In the genomic region with DNA sequence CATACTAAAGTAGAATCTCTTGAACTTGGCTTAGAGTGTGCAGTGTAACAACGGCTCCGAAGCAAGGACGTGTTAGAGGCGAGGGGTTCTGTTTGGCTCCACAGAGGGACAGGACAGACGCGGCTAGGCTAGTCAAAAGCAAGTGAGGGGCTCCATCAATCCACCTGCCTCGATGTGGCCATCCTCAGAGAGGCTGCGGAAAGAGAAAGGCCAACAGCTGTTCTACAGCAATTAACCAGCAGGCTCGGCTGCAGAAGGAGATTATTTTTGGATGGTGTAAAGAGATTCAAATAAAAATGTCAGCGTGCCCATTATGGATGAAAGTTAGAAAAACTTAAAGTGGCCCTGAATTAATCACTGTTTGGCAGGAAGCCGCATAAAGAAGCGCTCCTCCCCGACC, we compare ENCODE assay signal across 15 mouse cellular contexts.
DNase-seq lines count a peak whose midpoint lies in the region; ATAC-seq and TF ChIP-seq lines count a peak whose summit lies in the region.
"Had no signal": no experiment of that assay in that cellular context is flagged by ENCODE, and none has a peak within 500 bp of the region (broad histone marks: within the 10 kb centered on the region; RNA-seq: fewer than 3 reads in every experiment).

No protein-coding gene starts in this region.

- H3K27me3 ChIP-seq in forebrain, embryonic 12.5 days, result peaks cover 84% of the 10 kb centered on the region
- H3K27me3 ChIP-seq in forebrain, postnatal 0 days (ENCODE audit: insufficient read depth, low read length), result 0 out of 2 replicates have a peak, but pooled peaks cover 3% of the 10 kb centered on the region
- H3K27me3 ChIP-seq in hindbrain, embryonic 11.5 days (ENCODE audit: control insufficient read depth, insufficient read depth, low read length), result peaks cover 2% of the 10 kb centered on the region; the same call in 1 of the 2 replicates
- H3K27me3 ChIP-seq in hindbrain, postnatal 0 days (ENCODE audit: insufficient read depth, low read length), result peaks cover 4% of the 10 kb centered on the region; the same call in 1 of the 2 replicates
- peaks cover 70% of the 10 kb centered on the region for H3K27me3 ChIP-seq in limb, embryonic 10.5 days (ENCODE audit: low read depth, poor library complexity, severe bottlenecking)

- no peak overlapping the region for H3K4me3 ChIP-seq in forebrain, embryonic 12.5 days (replicated peaks)
- H3K4me3 ChIP-seq in forebrain, postnatal 0 days (ENCODE audit: low read depth, low read length), result no peak overlapping the region
- H3K4me3 ChIP-seq in hindbrain, embryonic 11.5 days (ENCODE audit: low read depth, low read length), result no peak overlapping the region
- H3K4me3 ChIP-seq in hindbrain, postnatal 0 days (ENCODE audit: low read length), result no peak overlapping the region
- H3K4me3 ChIP-seq in limb, embryonic 10.5 days, result no peak overlapping the region
- H3K4me3 ChIP-seq: stomach, embryonic 15.5 days had no signal

- peaks cover 51% of the 10 kb centered on the region for H3K4me1 ChIP-seq in forebrain, embryonic 12.5 days
- peaks cover 4% of the 10 kb centered on the region for H3K4me1 ChIP-seq in forebrain, postnatal 0 days (ENCODE audit: insufficient read depth)
- peaks cover 4% of the 10 kb centered on the region; the same call in 1 of the 2 replicates for H3K4me1 ChIP-seq in hindbrain, embryonic 11.5 days (replicated peaks; ENCODE audit: control insufficient read depth, insufficient read depth, low read length)
- 0 out of 2 replicates have a peak, but pooled peaks cover 3% of the 10 kb centered on the region for H3K4me1 ChIP-seq in hindbrain, postnatal 0 days (ENCODE audit: insufficient read depth, low read length)
- peaks cover 42% of the 10 kb centered on the region for H3K4me1 ChIP-seq in limb, embryonic 10.5 days

- WGBS in forebrain, embryonic 12.5 days, result 5% methylated on average over 13 of the region's 13 CpGs
- WGBS in forebrain, postnatal 0 days, result 6% methylated on average over 13 of the region's 13 CpGs
- WGBS in hindbrain, embryonic 11.5 days, result 15% methylated on average over 13 of the region's 13 CpGs
- WGBS in hindbrain, postnatal 0 days, result 9% methylated on average over 12 of the region's 13 CpGs
- WGBS in limb, embryonic 10.5 days, result 13% methylated on average over 13 of the region's 13 CpGs

- no peaks in the 10 kb centered on the region for H3K36me3 ChIP-seq in forebrain, embryonic 12.5 days (replicated peaks)
- H3K36me3 ChIP-seq in forebrain, postnatal 0 days (ENCODE audit: insufficient read depth), result no peaks in the 10 kb centered on the region
- no peaks in the 10 kb centered on the region for H3K36me3 ChIP-seq in hindbrain, embryonic 11.5 days (ENCODE audit: control insufficient read depth, insufficient read depth, low read length)
- no peaks in the 10 kb centered on the region for H3K36me3 ChIP-seq in hindbrain, postnatal 0 days (ENCODE audit: insufficient read depth, low read length)
- H3K36me3 ChIP-seq in limb, embryonic 10.5 days, result no peaks in the 10 kb centered on the region
- H3K36me3 ChIP-seq: stomach, embryonic 15.5 days had no signal

- TF ChIP-seq POLR2A in brain, embryonic 14.5 days (IDR thresholded peaks at IDR 0.05; ENCODE audit: borderline replicate concordance, extremely low read depth, insufficient read depth, insufficient read length, poor library complexity, severe bottlenecking), result no peak

- no peak; the same call in 1 of the 2 replicates for ATAC-seq in forebrain, embryonic 12.5 days (ENCODE audit: low FRiP score)
- no peak for ATAC-seq in forebrain, postnatal 0 days
- ATAC-seq in hindbrain, embryonic 11.5 days (ENCODE audit: low FRiP score), result no peak
- ATAC-seq in hindbrain, postnatal 0 days, result no peak
- ATAC-seq: hindbrain, embryonic 16.5 days had no signal

- H3K9ac ChIP-seq in forebrain, embryonic 12.5 days, result no peak overlapping the region
- no peak overlapping the region for H3K9ac ChIP-seq in forebrain, postnatal 0 days
- H3K9ac ChIP-seq in hindbrain, embryonic 11.5 days (ENCODE audit: low read depth, low read length), result no peak overlapping the region
- no peak overlapping the region for H3K9ac ChIP-seq in hindbrain, postnatal 0 days (replicated peaks; ENCODE audit: low read length)
- H3K9ac ChIP-seq: liver, embryonic 14.5 days; stomach, embryonic 15.5 days had no signal

- no peak for DNase-seq in forebrain, postnatal 0 days
- DNase-seq in hindbrain, embryonic 11.5 days (ENCODE audit: low spot score), result peak; percentile 39
- DNase-seq in hindbrain, postnatal 0 days (ENCODE audit: low spot score), result no peak
- DNase-seq in brain, embryonic 14.5 days (ENCODE audit: low read depth), result peak; percentile 66
- peak; percentile 40 for DNase-seq in limb, embryonic 10.5 days (ENCODE audit: low spot score)
- DNase-seq in gastrocnemius, adult 18-20 months (ENCODE audit: low spot score), result no peak
- no peak for DNase-seq in cerebellum, adult 11-12 months
- DNase-seq: B cell, adult 2 months; cerebellum, adult 11 months; heart, adult 18-20 months; spleen, adult 18-20 months had no signal

- H3K4me2 ChIP-seq in forebrain, embryonic 12.5 days, result peak overlapping the region; percentile 19; the same call in 1 of the 2 replicates
- no peak overlapping the region for H3K4me2 ChIP-seq in forebrain, postnatal 0 days (ENCODE audit: low read depth)
- H3K4me2 ChIP-seq in hindbrain, embryonic 11.5 days (replicated peaks; ENCODE audit: low read depth, low read length), result no peak overlapping the region; the same call in 1 of the 2 replicates
- H3K4me2 ChIP-seq in hindbrain, postnatal 0 days (ENCODE audit: low read depth, low read length), result no peak overlapping the region

- no peak overlapping the region for H3K27ac ChIP-seq in forebrain, embryonic 12.5 days
- no peak overlapping the region for H3K27ac ChIP-seq in forebrain, postnatal 0 days (ENCODE audit: low read depth, low read length)
- H3K27ac ChIP-seq in hindbrain, embryonic 11.5 days (ENCODE audit: low read depth, low read length), result peak overlapping the region; percentile 36; the same call in 1 of the 2 replicates
- H3K27ac ChIP-seq in hindbrain, postnatal 0 days, result no peak overlapping the region
- no peak overlapping the region for H3K27ac ChIP-seq in limb, embryonic 10.5 days
- H3K27ac ChIP-seq: liver, embryonic 14.5 days; stomach, embryonic 15.5 days had no signal

- H3K9me3 ChIP-seq in forebrain, embryonic 12.5 days, result no peaks in the 10 kb centered on the region
- no peaks in the 10 kb centered on the region for H3K9me3 ChIP-seq in forebrain, postnatal 0 days (ENCODE audit: low read length)
- no peaks in the 10 kb centered on the region for H3K9me3 ChIP-seq in hindbrain, embryonic 11.5 days (ENCODE audit: control insufficient read depth, low read length)
- no peaks in the 10 kb centered on the region for H3K9me3 ChIP-seq in hindbrain, postnatal 0 days (ENCODE audit: low read length)
- H3K9me3 ChIP-seq in limb, embryonic 10.5 days (replicated peaks), result no peaks in the 10 kb centered on the region
- H3K9me3 ChIP-seq: stomach, embryonic 15.5 days had no signal

- TF ChIP-seq CTCF in forebrain, postnatal 0 days (IDR thresholded peaks at IDR 0.05; ENCODE audit: low read depth), result no peak
- no peak for TF ChIP-seq CTCF in hindbrain, postnatal 0 days (IDR thresholded peaks at IDR 0.05; ENCODE audit: low read depth)
- TF ChIP-seq CTCF in brain, embryonic 14.5 days (IDR thresholded peaks at IDR 0.05; ENCODE audit: borderline replicate concordance, extremely low read depth, insufficient read depth, insufficient read length), result no peak

Comparison
In these comparisons a context has a peak if more than half of its experiments do, and no peak if none do; other contexts are left out.
1. DNase-seq: peak in hindbrain, embryonic 11.5 days (single experiment), brain, embryonic 14.5 days (single experiment) and limb, embryonic 10.5 days (single experiment); none in forebrain, postnatal 0 days (single experiment), hindbrain, postnatal 0 days (single experiment), gastrocnemius, adult 18-20 months (single experiment) and cerebellum, adult 11-12 months (single experiment).